Mouse (Mus musculus) naive thymus-derived CD4-positive, alpha-beta T cell, adult 2 months (primary cell): Measurements from ENCODE around the gene Gm5795.
"Not testable (repeated sequence)": the region's sequence is repeated elsewhere in the genome, so short reads cannot be mapped to it uniquely, and the experiment has no call there.

ENCODE experiments used
- DNase-seq: peaks from one replicate; pipeline ENCODE4 v3.0.0-alpha.2; 2011; ENCODE audit warnings: low read depth

The Gm5795 gene

GRCm38 (mm10) chr14:3187955-3188354, at the start of gene Gm5795:
Gene Gm5795 (plus strand): TSS chr14:3188255.
- not testable (repeated sequence) for DNase-seq

DNA sequence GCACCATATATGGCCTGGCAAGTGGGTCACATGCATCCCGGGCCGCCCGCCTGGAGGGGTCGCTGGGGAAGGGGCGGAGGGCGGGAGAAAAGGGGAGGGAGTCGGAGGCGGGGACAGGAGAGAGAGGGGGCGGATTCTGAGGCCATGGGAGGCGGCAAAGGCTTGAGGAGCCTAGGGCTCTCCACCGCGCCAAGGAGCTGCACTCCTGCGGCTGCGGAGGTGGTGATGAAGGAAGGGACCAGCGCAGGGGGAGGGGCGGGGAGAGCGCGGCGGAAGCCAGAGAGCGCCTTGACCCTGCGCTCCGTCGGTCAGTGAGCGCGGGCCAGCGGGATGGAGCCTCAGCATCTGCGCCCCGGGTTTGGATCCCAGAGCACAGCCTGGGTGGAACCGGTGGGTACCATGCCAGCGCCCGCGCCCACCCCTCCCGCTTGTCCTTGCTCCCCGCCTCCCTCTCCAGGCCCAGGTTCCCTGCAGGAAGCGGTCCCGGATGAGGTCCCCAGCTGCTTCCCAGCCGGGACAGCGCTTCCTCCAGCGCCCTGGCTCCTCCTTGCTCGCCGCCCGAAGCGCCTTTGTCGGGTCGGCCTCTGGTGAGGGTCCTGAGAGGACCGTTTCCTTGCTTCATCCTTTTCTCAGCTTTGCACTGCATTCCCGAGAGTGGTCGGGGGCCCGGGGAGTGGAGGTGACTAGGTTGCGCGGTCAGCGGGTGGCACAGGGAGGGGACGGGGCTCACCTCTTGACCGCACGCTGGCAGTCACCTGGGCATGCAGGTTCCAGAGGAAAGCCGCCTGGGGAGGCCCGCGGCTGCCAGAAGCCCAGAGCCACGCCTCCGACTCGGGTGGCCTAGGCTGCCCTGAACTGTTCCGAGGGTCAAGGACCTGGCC, 20.5 kb downstream of the Gm5795 start, which contains the start of gene D830030K20Rik:
TSS of gene D830030K20Rik (plus strand) at position 217 of the 881 bp plus-strand sequence.
- not testable (repeated sequence) for DNase-seq

- not testable (repeated sequence) for DNase-seq
These were observed 21.3 kb downstream of the Gm5795 start for GRCm38 (mm10) chr14:3209367-3209766.
